Comparison of ENCODE assay signal across 8 mouse cellular contexts in genomic region chr2:163048125-163048524, GRCm38 (mm10). TPM values are rescaled to one million over a fixed set of nuclear protein-coding genes. Genes with fewer than 3 reads are reported as not detected.
A peak's percentile ranks its signal among the peaks of the same experiment; 100 is the strongest.
DNase-seq lines count a peak whose midpoint lies in the region; ATAC-seq and TF ChIP-seq lines count a peak whose summit lies in the region.

No protein-coding gene starts in this region.

- H3K4me2 ChIP-seq in embryonic facial prominence, embryonic 13.5 days = peak overlapping the region; percentile 60
- H3K4me2 ChIP-seq in limb, embryonic 11.5 days (ENCODE audit: low read depth, severe bottlenecking) = 0 out of 2 replicates have a peak overlapping the region, but pooled peaks have one; percentile 12
- H3K4me2 ChIP-seq in midbrain, embryonic 13.5 days (replicated peaks) = peak overlapping the region; percentile 44

- 0 out of 2 replicates have a peak, but pooled peaks have one; percentile 18 for TF ChIP-seq EP300 in heart, adult 2 months (IDR thresholded peaks at IDR 0.05; ENCODE audit: insufficient read depth, low read depth, low read length)

- H3K27me3 ChIP-seq in embryonic facial prominence, embryonic 13.5 days = no peaks in the 10 kb centered on the region
- no peaks in the 10 kb centered on the region for H3K27me3 ChIP-seq in heart, adult 2 months (ENCODE audit: control insufficient read depth, insufficient read depth, low read length)
- no peaks in the 10 kb centered on the region for H3K27me3 ChIP-seq in kidney, adult 2 months (replicated peaks; ENCODE audit: control insufficient read depth, insufficient read depth, low read length)
- H3K27me3 ChIP-seq in limb, embryonic 11.5 days (ENCODE audit: control insufficient read depth, insufficient read depth, low read length) = no peaks in the 10 kb centered on the region
- no peaks in the 10 kb centered on the region for H3K27me3 ChIP-seq in midbrain, embryonic 13.5 days

- H3K4me1 ChIP-seq in embryonic facial prominence, embryonic 13.5 days = no peaks in the 10 kb centered on the region
- no peaks in the 10 kb centered on the region for H3K4me1 ChIP-seq in heart, adult 2 months (ENCODE audit: control insufficient read depth, insufficient read depth, low read length)
- H3K4me1 ChIP-seq in kidney, adult 2 months (ENCODE audit: control insufficient read depth, insufficient read depth, low read length) = no peaks in the 10 kb centered on the region
- H3K4me1 ChIP-seq in limb, embryonic 11.5 days (ENCODE audit: control insufficient read depth, insufficient read depth, low read length) = no peaks in the 10 kb centered on the region
- 0 out of 2 replicates have a peak, but pooled peaks cover 3% of the 10 kb centered on the region for H3K4me1 ChIP-seq in midbrain, embryonic 13.5 days (replicated peaks)

- ATAC-seq in embryonic facial prominence, embryonic 13.5 days (ENCODE audit: insufficient number of reproducible peaks, insufficient read depth, low FRiP score, low TSS enrichment, low read depth) = no peak
- no peak for ATAC-seq in limb, embryonic 11.5 days (ENCODE audit: insufficient number of reproducible peaks, low FRiP score, low TSS enrichment, low read depth)
- peak; percentile 74 for ATAC-seq in midbrain, embryonic 13.5 days

- intact Hi-C loops in heart, adult 2 months (cut with DNase I) = loop anchor here (2.0 to 5.0 kb wide), 2 partner anchors 284 to 353 kb away; no protein-coding TSS in a partner anchor

- 3% methylated on average over 10 of the region's 10 CpGs for WGBS in embryonic facial prominence, embryonic 13.5 days
- 2% methylated on average over 10 of the region's 10 CpGs for WGBS in heart, adult 2 months
- WGBS in kidney, adult 2 months = 5% methylated on average over 10 of the region's 10 CpGs
- WGBS in limb, embryonic 11.5 days = 5% methylated on average over 10 of the region's 10 CpGs
- WGBS in midbrain, embryonic 13.5 days = 5% methylated on average over 10 of the region's 10 CpGs

- no peaks in the 10 kb centered on the region for H3K9me3 ChIP-seq in embryonic facial prominence, embryonic 13.5 days
- H3K9me3 ChIP-seq in limb, embryonic 11.5 days (ENCODE audit: control insufficient read depth, low read length) = no peaks in the 10 kb centered on the region
- no peaks in the 10 kb centered on the region for H3K9me3 ChIP-seq in midbrain, embryonic 13.5 days

- peak overlapping the region; percentile 30 for H3K4me3 ChIP-seq in embryonic facial prominence, embryonic 13.5 days
- no peak overlapping the region for H3K4me3 ChIP-seq in heart, adult 2 months
- H3K4me3 ChIP-seq in kidney, adult 2 months (ENCODE audit: insufficient read depth, low read depth, low read length) = no peak overlapping the region
- no peak overlapping the region for H3K4me3 ChIP-seq in limb, embryonic 11.5 days (ENCODE audit: low read depth, low read length)
- no peak overlapping the region; the same call in 1 of the 2 replicates for H3K4me3 ChIP-seq in midbrain, embryonic 13.5 days (replicated peaks)

- no peak overlapping the region; the same call in 1 of the 2 replicates for H3K27ac ChIP-seq in embryonic facial prominence, embryonic 13.5 days
- H3K27ac ChIP-seq in heart, adult 2 months = no peak overlapping the region
- H3K27ac ChIP-seq in kidney, adult 2 months (ENCODE audit: insufficient read depth, low read depth, low read length) = no peak overlapping the region
- no peak overlapping the region for H3K27ac ChIP-seq in limb, embryonic 11.5 days (replicated peaks; ENCODE audit: low read depth, low read length)
- no peak overlapping the region for H3K27ac ChIP-seq in midbrain, embryonic 13.5 days

- peaks cover 45% of the 10 kb centered on the region for H3K36me3 ChIP-seq in embryonic facial prominence, embryonic 13.5 days
- no peaks in the 10 kb centered on the region for H3K36me3 ChIP-seq in heart, adult 2 months (ENCODE audit: control insufficient read depth, insufficient read depth, low read length)
- H3K36me3 ChIP-seq in kidney, adult 2 months (ENCODE audit: control insufficient read depth, insufficient read depth, low read length) = peaks cover 1% of the 10 kb centered on the region; the same call in 1 of the 2 replicates
- peaks cover 7% of the 10 kb centered on the region for H3K36me3 ChIP-seq in limb, embryonic 11.5 days (ENCODE audit: control insufficient read depth, insufficient read depth, low read length)
- H3K36me3 ChIP-seq in midbrain, embryonic 13.5 days = peaks cover 43% of the 10 kb centered on the region

- no peak overlapping the region; the same call in 1 of the 2 replicates for H3K9ac ChIP-seq in embryonic facial prominence, embryonic 13.5 days
- H3K9ac ChIP-seq in heart, adult 2 months (ENCODE audit: low read depth, low read length) = no peak overlapping the region
- no peak overlapping the region for H3K9ac ChIP-seq in limb, embryonic 11.5 days (ENCODE audit: low read length)
- H3K9ac ChIP-seq in midbrain, embryonic 13.5 days (replicated peaks) = no peak overlapping the region

- no peaks in the 10 kb centered on the region for H3K79me2 ChIP-seq in heart, adult 2 months (replicated peaks; ENCODE audit: control insufficient read depth, insufficient read depth, low read length)

- TF ChIP-seq CTCF in heart, adult 2 months (IDR thresholded peaks at IDR 0.05) = peak; percentile 94
- TF ChIP-seq CTCF in kidney, adult 2 months (conservative IDR thresholded peaks at IDR 0.05; ENCODE audit: insufficient read depth, insufficient read length, low read depth, low read length) = peak; percentile 88

- no peak for TF ChIP-seq POLR2A in heart, adult 2 months (IDR thresholded peaks at IDR 0.05; ENCODE audit: insufficient read depth, low read depth, low read length)
- no peak for TF ChIP-seq POLR2A in kidney, adult 2 months (IDR thresholded peaks at IDR 0.05; ENCODE audit: low read depth, low read length)

- DNase-seq in 3T3-L1 (ENCODE audit: low read depth, low spot score) = peak; percentile 59
- DNase-seq in adrenal gland, postnatal 36 days = peak; percentile 81 to 88
- DNase-seq in heart, adult 2 months = peak; percentile 67 to 76
- peak; percentile 77 for DNase-seq in kidney, adult 2 months
- peak; percentile 74 for DNase-seq in limb, embryonic 11.5 days (ENCODE audit: low spot score)
- DNase-seq in spleen, adult 12 weeks (ENCODE audit: low spot score) = peak; percentile 30

RNA-seq across cellular contexts. Expression of gene Mybl2, which starts 6.4 kb away (rescaled TPM):
- 1 to 10 TPM; 1.9 to 2.0 TPM for total RNA-seq in adrenal gland, postnatal 36 days (2021)
- 24.7 and 31.3 TPM in 2 replicates for polyA plus RNA-seq in embryonic facial prominence, embryonic 13.5 days (2015; fragmentation: Nextera tagmentation; extraction: Ambion mirVana)
- total RNA-seq in heart, adult 2 months (2021) = under 1 TPM; 0.16 to 0.41 TPM
- 0.18 and 0.56 TPM in 2 replicates for polyA plus RNA-seq in heart, adult 2 months (2012; rRNA removed)
- 1.3 and 1.4 TPM in 2 replicates for polyA plus RNA-seq in kidney, adult 2 months (2012; rRNA removed)
- polyA plus RNA-seq in limb, embryonic 11.5 days (2014; fragmentation: Nextera tagmentation; extraction: Ambion mirVana) = 32.7 and 36.0 TPM in 2 replicates
- 10.8 and 12.4 TPM in 2 replicates for polyA plus RNA-seq in midbrain, embryonic 13.5 days (2015; fragmentation: Nextera tagmentation; extraction: Ambion mirVana)

RNA-seq across cellular contexts. Expression of gene Ift52, which starts 31.0 kb away (rescaled TPM):
- total RNA-seq in adrenal gland, postnatal 36 days (2021) = 10 to 100 TPM; 43.8 to 62.7 TPM
- 53.8 and 57.0 TPM in 2 replicates for polyA plus RNA-seq in embryonic facial prominence, embryonic 13.5 days (2015; fragmentation: Nextera tagmentation; extraction: Ambion mirVana)
- total RNA-seq in heart, adult 2 months (2021) = 10 to 100 TPM; 19.5 to 22.1 TPM
- 16.5 and 22.2 TPM in 2 replicates for polyA plus RNA-seq in heart, adult 2 months (2012; rRNA removed)
- 34.6 and 37.5 TPM in 2 replicates for polyA plus RNA-seq in kidney, adult 2 months (2012; rRNA removed)
- polyA plus RNA-seq in limb, embryonic 11.5 days (2014; fragmentation: Nextera tagmentation; extraction: Ambion mirVana) = 52.5 and 55.8 TPM in 2 replicates
- polyA plus RNA-seq in midbrain, embryonic 13.5 days (2015; fragmentation: Nextera tagmentation; extraction: Ambion mirVana) = 47.0 and 48.5 TPM in 2 replicates

RNA-seq across cellular contexts. Expression of gene Gtsf1l, which starts 39.5 kb away (rescaled TPM):
- not detected for total RNA-seq in adrenal gland, postnatal 36 days (2021)
- not detected in 2 replicates for polyA plus RNA-seq in embryonic facial prominence, embryonic 13.5 days (2015; fragmentation: Nextera tagmentation; extraction: Ambion mirVana)
- total RNA-seq in heart, adult 2 months (2021) = not detected
- polyA plus RNA-seq in heart, adult 2 months (2012; rRNA removed) = 0.68 TPM in 1 of 2 replicates, not detected in the other
- 0.12 TPM in 1 of 2 replicates, not detected in the other for polyA plus RNA-seq in kidney, adult 2 months (2012; rRNA removed)
- polyA plus RNA-seq in limb, embryonic 11.5 days (2014; fragmentation: Nextera tagmentation; extraction: Ambion mirVana) = not detected in 2 replicates
- polyA plus RNA-seq in midbrain, embryonic 13.5 days (2015; fragmentation: Nextera tagmentation; extraction: Ambion mirVana) = not detected in 2 replicates

Comparison
In these comparisons a context has a peak if more than half of its experiments do, and no peak if none do; other contexts are left out.
1. DNase-seq: peak in every context shown above with its lines; median percentile 84 in adrenal gland, postnatal 36 days; 77 in kidney, adult 2 months; 74 in limb, embryonic 11.5 days; 72 in heart, adult 2 months; 59 in 3T3-L1; 30 in spleen, adult 12 weeks.